Mouse (Mus musculus) midbrain, embryonic 14.5 days (tissue): ENCODE data around the gene Sh3kbp1. TPM values are rescaled to one million over a fixed set of nuclear protein-coding genes. Genes with fewer than 3 reads are reported as not detected.

Source experiments
- ATAC-seq: fragments of 200-750 bp; cut with Nextera tagmentation; 2 replicates; pipeline ENCODE4 v1.8.0; 2017; ENCODE audit warnings: moderate number of reproducible peaks, moderate library complexity; ENCODE audit not compliant: low FRiP score, low TSS enrichment
- DNase-seq: peaks from one replicate; pipeline ENCODE4 v3.0.0-alpha.2; 2015
- H3K27ac ChIP-seq: fragments of 300-500 bp; sonication (generic); replicated peaks from 2 replicates; pipeline ENCODE4 v1.5.1; 2014; ENCODE audit warnings: mild to moderate bottlenecking, low read depth, low read length, moderate library complexity
- H3K27me3 ChIP-seq: fragments of 300-500 bp; sonication (generic); 2 replicates; pipeline ENCODE4 v1.6.1; 2014; ENCODE audit warnings: low read length, control low read depth, mixed read lengths; ENCODE audit not compliant: control insufficient read depth, insufficient read depth
- H3K36me3 ChIP-seq: fragments of 300-500 bp; sonication (generic); 2 replicates; pipeline ENCODE4 v1.6.1; 2014; ENCODE audit warnings: low read length, control low read depth; ENCODE audit not compliant: control insufficient read depth, insufficient read depth
- H3K4me1 ChIP-seq: fragments of 300-500 bp; sonication (generic); 2 replicates; pipeline ENCODE4 v1.6.1; 2014; ENCODE audit warnings: mild to moderate bottlenecking, antibody characterized with exemption, low read length, control low read depth; ENCODE audit not compliant: control insufficient read depth, insufficient read depth
- H3K4me2 ChIP-seq: fragments of 300-500 bp; sonication (generic); 2 replicates; pipeline ENCODE4 v1.6.1; 2014; ENCODE audit warnings: mild to moderate bottlenecking, low read length, moderate library complexity
- H3K4me3 ChIP-seq: fragments of 300-500 bp; sonication (generic); replicated peaks from 2 replicates; pipeline ENCODE4 v1.5.1; 2014; ENCODE audit warnings: low read depth, low read length
- H3K9ac ChIP-seq: fragments of 300-500 bp; sonication (generic); replicated peaks from 2 replicates; pipeline ENCODE4 v1.6.1; 2014; ENCODE audit warnings: mild to moderate bottlenecking, low read length, moderate library complexity
- H3K9me3 ChIP-seq: fragments of 300-500 bp; sonication (generic); 2 replicates; pipeline ENCODE4 v1.6.1; 2016; ENCODE audit warnings: low read length, control low read depth, mixed read lengths; ENCODE audit not compliant: control insufficient read depth
- WGBS: fragments of 180-500 bp; shearing (Covaris S2); extraction: QIAGEN DNeasy Blood & Tissue Kit; methylation state at CpG from one replicate; pipeline ENCODE4 v1.1.7; 2014; 5-methylcytosine and 5-hydroxymethylcytosine counted together
- polyA plus RNA-seq: library from polyadenylated mRNA; unstranded; fragments of >200 nt; fragmentation: Nextera tagmentation; extraction: Ambion mirVana; gene quantifications from 2 replicates; pipeline ENCODE4 v1.2.1, GENCODE M21; 2014

Sh3kbp1 gene
- polyA plus RNA-seq, 1 experiment from 2014 or later, result 45.1 TPM

DNA sequence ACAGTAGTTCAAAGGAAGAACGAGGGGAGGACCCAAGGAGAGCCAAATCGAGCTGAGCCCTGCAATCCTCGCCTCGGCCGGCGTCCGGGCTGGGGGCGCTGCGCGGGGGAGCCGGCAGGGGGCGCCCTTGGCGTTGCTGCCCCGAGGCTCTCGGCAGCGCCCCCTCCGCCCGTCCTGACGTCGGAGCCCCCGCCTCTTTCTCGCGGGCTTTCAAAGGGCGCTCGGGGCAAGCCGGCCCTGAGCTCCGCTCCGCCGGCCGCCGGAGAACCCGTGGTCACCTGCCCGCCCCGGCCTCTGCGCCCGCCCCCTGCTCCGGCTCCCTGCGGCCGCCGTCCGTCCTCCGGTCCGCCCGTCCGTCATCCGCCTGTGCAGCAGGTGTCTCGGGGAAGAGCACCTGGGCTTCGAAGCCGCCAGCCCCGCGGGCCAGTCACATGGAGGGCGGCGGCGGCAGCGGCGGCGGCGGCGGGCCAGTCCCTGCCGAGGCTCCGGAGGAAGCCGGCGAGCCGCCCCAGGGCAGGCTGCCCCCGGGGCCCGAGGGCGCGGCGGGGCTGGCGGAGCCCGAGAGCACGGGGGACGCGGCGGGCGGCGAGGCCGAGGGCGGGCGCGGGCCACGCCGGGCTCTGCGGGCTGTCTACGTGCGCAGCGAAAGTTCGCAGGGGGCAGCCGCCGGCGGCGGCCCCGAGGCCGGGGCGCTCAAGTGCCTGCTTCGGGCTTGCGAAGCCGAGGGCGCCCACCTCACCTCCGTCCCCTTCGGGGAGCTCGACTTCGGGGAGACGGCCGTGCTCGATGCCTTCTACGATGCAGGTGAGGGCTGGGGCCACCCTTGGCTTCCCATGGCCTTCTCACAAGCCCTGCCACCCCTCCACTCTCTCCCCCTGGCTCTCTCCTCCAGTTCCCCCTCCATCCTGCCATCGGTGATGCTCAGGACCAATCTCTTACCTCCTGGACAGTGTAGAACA is 361.2 kb downstream of the Sh3kbp1 start, which contains the start of gene Map3k15:
Gene Map3k15 (plus strand): TSS at position 432 of the 959 bp plus-strand sequence.
- Histone ChIP-seq H3K4me1 (no peaks in the 10 kb centered on the region), H3K9ac (peak within 1 kb of the TSS; percentile 29; the same call in 1 of the 2 replicates), H3K4me3 (peak within 1 kb of the TSS; percentile 39), H3K9me3 (no peaks in the 10 kb centered on the region), H3K27me3 (0 out of 2 replicates have a peak, but pooled peaks cover 7% of the 10 kb centered on the region), H3K36me3 (no peaks in the 10 kb centered on the region), H3K4me2 (peak within 1 kb of the TSS; percentile 69), H3K27ac (no peak within 1 kb of the TSS)
- 26% methylated on average over 66 of the region's 108 CpGs for WGBS
- peak; percentile 48 for DNase-seq
- peak; percentile 58 for ATAC-seq

DNA sequence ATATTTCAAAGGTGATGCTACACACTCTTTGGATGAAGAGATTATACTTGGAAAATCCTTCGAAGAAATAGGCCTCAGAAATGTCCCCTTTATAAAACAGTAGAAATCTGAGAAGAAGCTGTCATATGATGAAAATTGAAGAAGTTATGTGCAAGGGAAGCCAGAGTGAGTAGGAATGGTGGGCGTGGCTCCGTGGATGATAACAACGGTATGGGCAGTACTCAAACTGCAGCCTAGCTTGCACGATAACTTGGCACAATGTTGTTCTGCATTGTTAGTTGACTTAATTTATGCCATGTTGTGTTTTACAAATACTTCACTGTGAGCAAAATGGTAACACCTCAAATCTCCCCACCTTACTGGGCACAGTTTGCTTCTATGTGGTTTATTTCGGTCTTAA is 368.7 kb downstream of the Sh3kbp1 start:
- Histone ChIP-seq H3K27me3 (no peaks in the 10 kb centered on the region), H3K36me3 (no peaks in the 10 kb centered on the region), H3K9ac (no peak overlapping the region), H3K9me3 (no peaks in the 10 kb centered on the region), H3K4me3 (no peak overlapping the region), H3K4me1 (no peaks in the 10 kb centered on the region), H3K27ac (no peak overlapping the region), H3K4me2 (no peak overlapping the region)
- no peak for ATAC-seq
- 90% methylated on average over 6 of the region's 6 CpGs for WGBS
- no peak for DNase-seq

Other genes starting within 250 kb of the Sh3kbp1 start
- 31.5 and 32.7 TPM in 2 replicates for gene Map7d2, start 212.7 kb upstream of the Sh3kbp1 start, polyA plus RNA-seq
- gene Bclaf3, start 100.6 kb upstream of the Sh3kbp1 start, polyA plus RNA-seq, result 28.3 and 29.1 TPM in 2 replicates